Mouse (Mus musculus) thymus, adult 2 months (tissue): ENCODE data around the gene Stab1.

Experiments
- CTCF ChIP-seq: fragments of 200-500 bp; IDR thresholded peaks from 2 replicates; pipeline ENCODE4 v1.5.1; 2012; ENCODE audit warnings: mild to moderate bottlenecking, control low read depth, low read length, moderate library complexity, borderline replicate concordance; ENCODE audit not compliant: control insufficient read depth, poor library complexity, insufficient read depth; ENCODE audit errors: extremely low read depth
- POLR2A ChIP-seq: fragments of 200-500 bp; IDR thresholded peaks from 2 replicates; pipeline ENCODE4 v1.6.1; 2012; ENCODE audit warnings: mild to moderate bottlenecking, low read length, control low read depth, moderate library complexity; ENCODE audit not compliant: control insufficient read depth, poor library complexity, insufficient read depth; ENCODE audit errors: extremely low read depth

DNA sequence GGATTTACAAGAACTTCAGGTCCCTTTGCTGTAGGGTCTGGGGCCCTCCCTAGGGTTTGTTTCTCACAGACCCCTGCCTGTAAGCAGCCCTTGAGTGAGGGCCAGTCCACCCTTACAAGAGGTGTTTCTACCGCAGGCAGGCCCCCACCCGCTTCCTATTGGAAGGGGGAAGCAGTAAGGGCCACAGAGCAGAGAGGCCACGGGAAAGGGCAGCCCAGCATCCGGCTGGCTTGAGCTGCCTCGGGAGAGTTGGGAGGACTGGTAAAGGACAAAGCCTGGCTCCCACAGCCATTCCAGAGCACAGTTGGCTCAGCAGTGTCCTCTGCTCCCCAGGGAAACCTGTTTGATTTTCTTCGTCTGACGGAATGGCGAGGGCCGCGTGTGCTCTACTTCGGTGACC is 30.6 kb downstream of the Stab1 start:
- TF ChIP-seq CTCF (no peak), POLR2A (no peak)
